Mouse (Mus musculus): ENCODE results near the gene Cd19. TPM values are rescaled to one million over a fixed set of nuclear protein-coding genes. Genes with fewer than 3 reads are reported as not detected.

Gene Cd19
- total and polyA plus RNA-seq, 2 experiments from 2014 or later, result 0.23 TPM; not detected in 1

- H3K4me1 ChIP-seq (ENCODE audit: insufficient read depth, low read length), result no peaks in the 10 kb centered on the region
- peaks cover 15% of the 10 kb centered on the region; the same call in 1 of the 2 replicates for H3K36me3 ChIP-seq (ENCODE audit: insufficient read depth, low read length)
- no peak overlapping the region for H3K4me3 ChIP-seq (ENCODE audit: low read depth, low read length)
- H3K27ac ChIP-seq (ENCODE audit: low read depth, low read length), result no peak overlapping the region
- DNase-seq (ENCODE audit: low spot score) (no peak), ATAC-seq (ENCODE audit: low FRiP score) (no peak)
- H3K4me2 ChIP-seq (ENCODE audit: low read depth, low read length, poor library complexity, severe bottlenecking), result no peak overlapping the region
- no peak for TF ChIP-seq CTCF (IDR thresholded peaks at IDR 0.05)
- H3K9me3 ChIP-seq (ENCODE audit: low read length), result no peaks in the 10 kb centered on the region
- H3K9ac ChIP-seq (replicated peaks; ENCODE audit: low read length, poor library complexity, severe bottlenecking), result no peak overlapping the region
- no peaks in the 10 kb centered on the region for H3K27me3 ChIP-seq (ENCODE audit: insufficient read depth, low read length)
- WGBS, result 92% methylated on average over 6 of the region's 6 CpGs
These were observed 36.0 kb upstream of the Cd19 start for GRCm38 (mm10) chr7:126450641-126451040.

- Histone ChIP-seq H3K4me3 (ENCODE audit: low read depth, low read length) (no peak overlapping the region), H3K36me3 (ENCODE audit: insufficient read depth, low read length) (peaks cover 21% of the 10 kb centered on the region), H3K4me1 (ENCODE audit: insufficient read depth, low read length) (no peaks in the 10 kb centered on the region), H3K4me2 (ENCODE audit: low read depth, low read length, poor library complexity, severe bottlenecking) (no peak overlapping the region), H3K9ac (replicated peaks; ENCODE audit: low read length, poor library complexity, severe bottlenecking) (no peak overlapping the region), H3K27ac (ENCODE audit: low read depth, low read length) (no peak overlapping the region), H3K9me3 (ENCODE audit: low read length) (no peaks in the 10 kb centered on the region), H3K27me3 (ENCODE audit: insufficient read depth, low read length) (no peaks in the 10 kb centered on the region)
- ATAC-seq (ENCODE audit: low FRiP score), result no peak
- no peak for TF ChIP-seq CTCF (IDR thresholded peaks at IDR 0.05)
- DNase-seq (ENCODE audit: low spot score), result no peak
- WGBS, result 89% methylated on average over 18 of the region's 18 CpGs
These were observed 35.3 kb upstream of the Cd19 start for GRCm38 (mm10) chr7:126449991-126450390.

DNA sequence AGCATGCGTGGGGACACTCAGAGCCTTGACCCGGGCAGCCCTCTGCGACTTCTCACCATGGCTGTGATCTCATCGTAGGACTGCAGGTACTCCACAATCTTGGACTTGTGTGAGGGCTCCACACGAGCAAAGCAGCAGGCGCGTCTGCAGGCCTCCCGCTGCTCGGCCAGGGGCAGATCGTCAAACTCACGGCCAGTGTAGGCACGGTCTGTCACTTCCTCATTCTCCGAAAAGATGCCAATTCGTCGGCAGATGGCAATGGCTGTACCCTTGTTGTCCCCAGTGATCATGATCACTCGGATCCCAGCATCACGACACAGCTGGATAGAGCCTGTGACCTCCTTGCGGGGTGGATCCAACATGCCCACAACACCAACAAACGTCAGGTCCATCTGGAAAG, 33.8 kb upstream of the Cd19 start:
- Histone ChIP-seq H3K4me3 (ENCODE audit: low read depth, low read length) (no peak overlapping the region), H3K4me2 (ENCODE audit: low read depth, low read length, poor library complexity, severe bottlenecking) (no peak overlapping the region), H3K4me1 (ENCODE audit: insufficient read depth, low read length) (no peaks in the 10 kb centered on the region), H3K36me3 (ENCODE audit: insufficient read depth, low read length) (peaks cover 33% of the 10 kb centered on the region), H3K27me3 (ENCODE audit: insufficient read depth, low read length) (no peaks in the 10 kb centered on the region), H3K9me3 (ENCODE audit: low read length) (no peaks in the 10 kb centered on the region), H3K27ac (ENCODE audit: low read depth, low read length) (no peak overlapping the region), H3K9ac (replicated peaks; ENCODE audit: low read length, poor library complexity, severe bottlenecking) (no peak overlapping the region)
- ATAC-seq (ENCODE audit: low FRiP score) (no peak), DNase-seq (ENCODE audit: low spot score) (no peak)
- WGBS, result 90% methylated on average over 19 of the region's 19 CpGs
- no peak for TF ChIP-seq CTCF (IDR thresholded peaks at IDR 0.05)

GRCm38 (mm10) chr7:126446217-126446616, 31.5 kb upstream of the Cd19 start:
- H3K36me3 ChIP-seq (ENCODE audit: insufficient read depth, low read length), result peaks cover 37% of the 10 kb centered on the region
- no peak for ATAC-seq (ENCODE audit: low FRiP score)

GRCm38 (mm10) chr7:126445104-126445815, 30.6 kb upstream of the Cd19 start:
- Histone ChIP-seq H3K4me3 (ENCODE audit: low read depth, low read length) (no peak overlapping the region), H3K9ac (replicated peaks; ENCODE audit: low read length, poor library complexity, severe bottlenecking) (no peak overlapping the region), H3K27ac (ENCODE audit: low read depth, low read length) (no peak overlapping the region), H3K4me1 (ENCODE audit: insufficient read depth, low read length) (no peaks in the 10 kb centered on the region), H3K36me3 (ENCODE audit: insufficient read depth, low read length) (peaks cover 37% of the 10 kb centered on the region), H3K27me3 (ENCODE audit: insufficient read depth, low read length) (no peaks in the 10 kb centered on the region), H3K9me3 (ENCODE audit: low read length) (no peaks in the 10 kb centered on the region), H3K4me2 (ENCODE audit: low read depth, low read length, poor library complexity, severe bottlenecking) (no peak overlapping the region)
- WGBS, result 90% methylated on average over 15 of the region's 15 CpGs
- no peak for TF ChIP-seq CTCF (IDR thresholded peaks at IDR 0.05)
- DNase-seq (ENCODE audit: low spot score) (no peak), ATAC-seq (ENCODE audit: low FRiP score) (no peak)

More at GRCm38 (mm10) chr7:126446217-126446616, 31.5 kb upstream of the Cd19 start:
- H3K9ac ChIP-seq (replicated peaks; ENCODE audit: low read length, poor library complexity, severe bottlenecking), result no peak overlapping the region
- 89% methylated on average over 21 of the region's 21 CpGs for WGBS
- no peak overlapping the region for H3K27ac ChIP-seq (ENCODE audit: low read depth, low read length)
- no peaks in the 10 kb centered on the region for H3K9me3 ChIP-seq (ENCODE audit: low read length)
- no peak for DNase-seq (ENCODE audit: low spot score)
- H3K27me3 ChIP-seq (ENCODE audit: insufficient read depth, low read length), result no peaks in the 10 kb centered on the region
- H3K4me2 ChIP-seq (ENCODE audit: low read depth, low read length, poor library complexity, severe bottlenecking), result no peak overlapping the region
- no peak overlapping the region for H3K4me3 ChIP-seq (ENCODE audit: low read depth, low read length)
- no peaks in the 10 kb centered on the region for H3K4me1 ChIP-seq (ENCODE audit: insufficient read depth, low read length)
- no peak for TF ChIP-seq CTCF (IDR thresholded peaks at IDR 0.05)

GRCm38 (mm10) chr7:126444536-126444935, 29.8 kb upstream of the Cd19 start:
- ATAC-seq (ENCODE audit: low FRiP score), result no peak
- H3K36me3 ChIP-seq (ENCODE audit: insufficient read depth, low read length), result peaks cover 37% of the 10 kb centered on the region
- 94% methylated on average over 9 of the region's 9 CpGs for WGBS

More at GRCm38 (mm10) chr7:126444536-126444935, 29.8 kb upstream of the Cd19 start:
- H3K4me2 ChIP-seq (ENCODE audit: low read depth, low read length, poor library complexity, severe bottlenecking), result no peak overlapping the region
- H3K9me3 ChIP-seq (ENCODE audit: low read length), result no peaks in the 10 kb centered on the region
- no peak for TF ChIP-seq CTCF (IDR thresholded peaks at IDR 0.05)
- no peaks in the 10 kb centered on the region for H3K27me3 ChIP-seq (ENCODE audit: insufficient read depth, low read length)
- no peak overlapping the region for H3K9ac ChIP-seq (replicated peaks; ENCODE audit: low read length, poor library complexity, severe bottlenecking)
- no peaks in the 10 kb centered on the region for H3K4me1 ChIP-seq (ENCODE audit: insufficient read depth, low read length)
- H3K4me3 ChIP-seq (ENCODE audit: low read depth, low read length), result no peak overlapping the region
- no peak overlapping the region for H3K27ac ChIP-seq (ENCODE audit: low read depth, low read length)
- DNase-seq (ENCODE audit: low spot score), result no peak
